Mouse (Mus musculus): ENCODE measurements at regions not wholly inside any gene's neighbourhood (a gene's known extent, or its start where the extent isn't known, plus 50 kb on each side); places are given as distances from the start of the nearest gene placed in this dataset.

DNA sequence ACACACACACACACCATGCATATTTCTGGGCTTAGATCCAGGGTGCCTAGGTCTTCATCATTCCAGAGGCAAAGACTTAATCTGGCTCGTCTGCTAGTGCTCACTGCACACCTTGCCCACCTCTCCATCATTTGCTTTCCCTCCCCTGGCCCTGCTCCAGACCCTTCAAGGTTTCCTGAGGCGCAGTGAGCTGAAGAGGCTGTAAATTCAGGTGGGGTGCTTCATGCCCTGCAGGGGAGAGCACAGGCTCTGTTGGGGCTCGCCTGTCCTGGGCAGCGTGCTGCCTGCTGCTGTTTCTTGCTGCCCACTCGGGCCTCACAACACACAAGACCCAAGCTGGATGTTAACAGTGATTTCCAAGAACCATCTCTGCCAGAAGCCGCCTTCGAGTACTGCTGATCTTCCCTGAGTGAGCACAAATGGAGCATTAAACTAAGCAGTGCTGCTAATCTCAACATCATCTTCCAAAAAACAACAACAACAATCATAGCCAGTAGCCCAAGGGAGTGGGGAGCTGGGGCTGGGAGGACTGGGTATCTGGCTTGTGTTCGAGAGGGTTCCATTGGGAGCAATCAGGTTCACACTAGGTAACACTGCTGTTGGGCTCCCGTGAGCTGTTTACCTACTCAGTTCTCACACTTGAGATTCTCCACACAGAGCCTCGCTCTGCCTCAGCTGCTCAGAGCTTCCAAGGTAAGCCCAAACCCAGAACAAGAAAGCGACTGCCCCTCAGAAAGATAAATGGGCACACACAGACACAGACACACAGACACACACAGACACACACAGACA, 181.1 kb downstream of the Wdr11 start:
- no peak for DNase-seq (ENCODE audit: low spot score)

- DNase-seq (ENCODE audit: low spot score): no peak
These were observed 182.7 kb downstream of the Wdr11 start for GRCm38 (mm10) chr7:129774261-129774861.

- DNase-seq (ENCODE audit: low spot score): no peak
These were observed 183.5 kb downstream of the Wdr11 start for GRCm38 (mm10) chr7:129775189-129775588.

DNA sequence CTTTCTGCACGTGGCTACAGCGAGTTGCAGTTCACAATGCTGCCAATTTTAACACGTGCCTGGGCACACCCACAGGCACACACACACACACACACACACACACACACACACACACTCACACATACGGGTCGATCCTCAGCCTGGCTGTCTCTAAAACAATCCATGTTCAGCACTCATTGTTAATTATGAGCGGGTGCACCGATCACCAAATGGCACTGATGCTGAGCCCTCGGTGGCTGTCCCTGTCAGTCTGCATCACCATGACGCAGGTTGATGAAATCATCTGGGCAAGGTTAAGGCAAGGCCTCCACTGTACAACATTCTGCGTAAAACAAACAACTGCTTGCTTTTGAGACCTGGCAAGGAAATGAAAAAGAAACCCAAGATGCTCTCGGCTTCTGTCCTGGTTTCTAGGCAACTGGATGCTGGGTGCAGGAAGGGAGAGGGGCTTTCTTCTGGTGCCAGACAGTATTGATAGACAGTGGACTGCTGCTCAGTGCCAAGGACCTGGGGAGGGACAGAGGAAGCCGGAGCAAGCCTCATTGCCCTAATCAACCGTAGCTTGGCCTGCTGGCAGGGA, 187.3 kb downstream of the Wdr11 start:
- no peak for DNase-seq (ENCODE audit: low spot score)

DNA sequence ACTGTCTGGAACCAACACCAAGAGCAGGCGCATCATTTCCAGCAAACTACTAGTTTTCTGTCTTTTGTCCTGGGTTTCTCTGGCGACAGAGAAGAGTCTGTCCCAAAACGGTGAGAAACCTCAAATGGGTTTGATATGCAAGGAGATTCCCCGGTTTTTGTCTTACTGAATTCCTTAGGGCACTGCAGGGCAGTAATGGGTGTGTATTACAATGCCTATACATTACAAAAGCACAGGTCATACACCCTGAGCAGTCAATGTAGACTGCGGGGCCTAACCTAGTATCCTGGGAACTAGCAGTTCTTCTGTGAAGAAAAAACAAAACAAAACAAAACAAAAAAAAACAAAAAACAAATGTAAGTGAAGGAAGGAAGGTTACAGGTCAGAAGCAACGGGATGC, 188.3 kb downstream of the Wdr11 start:
- DNase-seq (ENCODE audit: low spot score): no peak

GRCm38 (mm10) chr7:129781756-129782155, 190.1 kb downstream of the Wdr11 start:
- no peak for DNase-seq (ENCODE audit: low spot score)

DNA sequence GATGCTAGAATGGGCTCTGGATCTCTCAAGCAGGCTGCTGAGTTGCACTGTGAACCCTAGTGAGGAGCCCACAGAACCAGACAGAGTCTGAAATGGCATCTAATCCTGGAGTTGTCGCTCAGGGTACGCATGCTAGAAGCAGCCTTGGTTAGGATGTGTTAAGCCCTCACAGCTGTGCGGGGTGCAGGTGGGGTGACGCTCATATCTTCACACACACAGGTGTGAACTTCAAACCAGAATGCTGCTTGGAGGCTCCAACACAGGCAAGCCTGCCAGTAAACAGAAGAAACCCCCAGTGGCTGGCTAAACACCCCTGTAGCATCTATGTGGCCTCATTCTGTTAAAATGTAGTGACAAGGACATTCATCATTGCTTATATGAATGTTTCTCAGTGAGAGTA, 193.3 kb downstream of the Wdr11 start:
- DNase-seq (ENCODE audit: low spot score): no peak

DNA sequence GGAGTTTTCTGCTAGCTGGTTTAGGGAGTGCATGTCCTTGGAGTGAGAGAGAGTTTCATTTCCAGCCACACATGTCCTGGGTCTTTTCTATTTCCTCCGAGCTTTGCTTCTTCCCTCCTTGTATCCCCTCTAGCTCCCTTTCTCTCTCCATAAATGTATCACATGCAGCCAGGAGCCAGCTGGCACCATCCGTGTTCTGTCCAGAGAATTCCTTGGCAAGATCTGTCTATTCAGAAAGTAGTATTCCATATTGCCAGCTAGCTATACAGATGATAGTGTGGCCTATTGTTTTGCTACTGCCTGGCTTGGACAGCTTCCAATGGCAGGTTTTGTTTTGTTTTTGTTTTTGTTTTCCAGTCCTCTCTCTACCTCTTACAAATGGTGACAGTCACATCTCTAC, 195.3 kb downstream of the Wdr11 start:
- DNase-seq (ENCODE audit: low spot score): no peak

DNA sequence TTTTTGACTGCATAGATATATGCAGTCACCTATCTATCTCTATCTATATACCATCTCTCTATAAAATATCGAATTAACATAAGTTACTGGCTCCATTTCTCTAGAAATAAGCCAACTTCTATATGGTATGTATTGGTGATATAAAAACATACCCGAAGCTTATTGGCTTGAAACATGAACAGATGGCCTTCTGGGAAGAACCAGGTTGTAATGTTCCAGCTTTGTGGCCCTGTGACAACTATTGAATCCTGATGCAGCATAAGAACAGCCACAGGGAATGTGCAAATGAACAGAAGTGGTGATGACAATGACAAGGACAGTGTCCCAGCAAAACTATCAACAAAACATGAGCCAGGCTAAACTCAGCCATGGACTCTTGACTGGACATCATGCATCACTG, 196.1 kb downstream of the Wdr11 start:
- DNase-seq (ENCODE audit: low spot score): no peak

DNA sequence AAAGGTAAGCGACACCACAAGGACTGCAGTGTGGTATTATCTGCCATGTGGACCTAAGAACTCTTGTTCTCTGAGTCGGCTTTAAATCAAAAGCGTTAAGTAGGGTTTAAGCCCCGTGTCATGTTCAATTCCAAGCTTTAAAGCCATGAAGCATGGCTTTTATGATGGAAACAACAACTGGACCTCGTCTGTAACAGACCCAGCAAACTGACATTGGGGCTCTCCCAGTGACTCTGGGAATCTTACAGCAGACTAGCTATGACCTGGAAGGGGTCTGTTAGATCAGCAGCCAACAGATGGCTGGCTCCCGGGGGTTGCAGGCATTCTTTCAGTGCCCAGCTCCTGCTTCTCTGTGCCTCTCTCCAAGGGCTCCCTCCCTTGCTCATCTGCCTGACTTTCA, 197.8 kb downstream of the Wdr11 start:
- no peak for DNase-seq (ENCODE audit: low spot score)

- DNase-seq (ENCODE audit: low spot score): no peak
These were observed 199.2 kb downstream of the Wdr11 start for GRCm38 (mm10) chr7:129790590-129791449.

- DNase-seq (ENCODE audit: low spot score): no peak
These were observed 199.8 kb downstream of the Wdr11 start for GRCm38 (mm10) chr7:129791450-129791820.

DNA sequence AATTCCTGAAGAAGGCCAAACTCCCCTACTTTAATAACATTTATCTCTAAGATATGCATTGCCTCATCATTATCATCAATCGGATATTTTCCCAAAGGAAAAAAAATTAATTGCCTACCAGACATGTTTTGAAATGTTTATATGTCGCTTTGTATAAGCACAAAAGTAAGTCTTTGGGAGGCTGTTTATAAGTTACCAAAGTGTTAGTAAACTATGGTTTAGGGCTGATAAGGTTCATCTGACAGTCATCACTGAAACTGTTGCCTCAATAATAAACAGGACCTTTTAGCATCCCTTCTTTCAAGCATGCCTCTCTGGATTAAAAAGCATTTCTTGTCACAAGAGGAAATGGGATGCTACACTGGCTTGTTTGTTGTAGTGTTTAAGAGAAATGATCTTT, 202.1 kb downstream of the Wdr11 start:
- no peak for DNase-seq (ENCODE audit: low spot score)

GRCm38 (mm10) chr7:129794276-129794675, 202.6 kb downstream of the Wdr11 start:
- no peak for DNase-seq (ENCODE audit: low spot score)

- DNase-seq (ENCODE audit: low spot score): no peak
These were observed 206.9 kb downstream of the Wdr11 start for GRCm38 (mm10) chr7:129798525-129798924.

GRCm38 (mm10) chr7:129800461-129800867, 208.8 kb downstream of the Wdr11 start:
- no peak for DNase-seq (ENCODE audit: low spot score)

- no peak for DNase-seq (ENCODE audit: low spot score)
These were observed 209.8 kb downstream of the Wdr11 start for GRCm38 (mm10) chr7:129801431-129801847.

GRCm38 (mm10) chr7:129802168-129802567, 210.5 kb downstream of the Wdr11 start:
- no peak for DNase-seq (ENCODE audit: low spot score)

- no peak for DNase-seq (ENCODE audit: low spot score)
These were observed 213.7 kb downstream of the Wdr11 start for GRCm38 (mm10) chr7:129805340-129805739.

GRCm38 (mm10) chr7:129810141-129810540, 218.5 kb downstream of the Wdr11 start:
- no peak for DNase-seq (ENCODE audit: low spot score)

DNA sequence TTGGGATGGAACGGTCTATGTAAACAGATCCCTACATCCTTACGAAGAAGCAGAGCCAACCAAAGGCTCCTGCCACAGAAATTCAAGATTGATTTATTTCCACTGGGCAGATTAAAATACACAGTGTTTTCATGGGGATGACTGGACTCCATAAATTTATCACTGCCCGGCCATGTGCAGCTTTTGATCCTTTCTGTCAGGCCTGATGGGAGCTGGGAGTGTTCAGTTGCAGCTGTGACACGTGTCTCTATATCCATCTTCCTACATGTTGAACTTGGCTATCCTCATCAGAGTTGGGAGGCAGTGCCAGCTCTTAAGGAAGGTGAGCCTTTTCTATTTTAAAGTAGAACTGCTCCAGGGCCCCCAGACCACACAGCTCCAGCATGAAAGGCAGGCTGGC, 218.9 kb downstream of the Wdr11 start:
- no peak for DNase-seq (ENCODE audit: low spot score)

DNA sequence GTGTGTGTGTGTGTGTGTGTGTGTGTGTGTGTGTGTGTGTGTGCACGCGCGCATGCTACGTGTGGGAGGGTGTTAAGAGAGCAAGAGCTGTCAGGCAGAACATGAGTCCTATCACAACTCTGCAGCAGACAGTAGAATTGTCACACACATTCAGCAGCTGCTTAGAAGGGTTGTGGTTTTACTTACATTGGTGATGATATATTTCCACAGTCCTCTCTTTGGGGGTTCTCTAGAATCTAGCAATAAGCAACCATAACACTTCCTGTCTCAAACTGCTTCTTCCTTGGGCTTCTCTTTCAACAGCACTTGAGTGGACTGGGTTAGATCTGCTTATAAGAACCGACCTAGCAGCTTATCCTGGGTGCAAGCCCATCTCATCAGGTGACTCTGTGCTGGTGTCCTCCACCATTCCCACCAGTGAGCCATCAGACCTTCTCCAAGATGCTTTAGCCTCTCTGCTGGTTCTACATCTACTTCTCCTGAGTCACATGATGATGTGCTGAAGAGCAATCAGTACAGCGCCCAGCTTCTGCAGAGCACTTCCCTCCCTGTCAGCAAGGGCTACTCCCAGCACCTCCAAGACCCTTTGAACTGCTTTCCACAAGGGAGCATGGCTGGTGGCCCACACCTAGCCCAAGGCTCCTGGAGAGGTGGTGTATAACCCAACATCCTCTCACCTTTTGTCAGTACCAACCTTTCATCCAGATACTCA, 222.6 kb downstream of the Wdr11 start:
- DNase-seq (ENCODE audit: low spot score): no peak

Data from lung, postnatal 25 days (tissue).